Mouse (Mus musculus) gastrocnemius, adult 8-10 months (tissue): Measurements from ENCODE around the gene Tulp2. TPM values are rescaled to one million over a fixed set of nuclear protein-coding genes. Genes with fewer than 3 reads are reported as not detected.
A peak's percentile ranks its signal among the peaks of the same experiment; 100 is the strongest.
"Not testable (repeated sequence)": the region's sequence is repeated elsewhere in the genome, so short reads cannot be mapped to it uniquely, and the experiment has no call there.

Source experiments
- DNase-seq, 2 experiments: peaks; one replicate each; pipeline ENCODE4 v3.0.0; 2022; ENCODE audit warnings: low spot score in 2 of 2
- total RNA-seq, 4 experiments: library from RNA; stranded (reverse); gene quantifications; 2 replicates each; pipeline ENCODE4 v1.2.4; 2022

Tulp2 gene
- total RNA-seq, 4 experiments from 2014 or later: not detected

GRCm38 (mm10) chr7:45520605-45521004, 38.9 kb downstream of the Tulp2 start:
- DNase-seq: no peak

GRCm38 (mm10) chr7:45521728-45522184, 40.1 kb downstream of the Tulp2 start:
- DNase-seq: peak; percentile 78 to 83

GRCm38 (mm10) chr7:45522194-45522752, 40.6 kb downstream of the Tulp2 start:
- DNase-seq: no peak

- DNase-seq: no peak
These were observed 41.4 kb downstream of the Tulp2 start for GRCm38 (mm10) chr7:45522957-45523676.

- no peak for DNase-seq
These were observed 42.0 kb downstream of the Tulp2 start for GRCm38 (mm10) chr7:45523678-45524170.

GRCm38 (mm10) chr7:45524841-45525621, 43.4 kb downstream of the Tulp2 start:
- DNase-seq: peak in 1 of 2 experiments; percentile 27

GRCm38 (mm10) chr7:45525809-45526473, 44.3 kb downstream of the Tulp2 start, which contains the start of the genes Ppp1r15a and Plekha4:
Ppp1r15a (minus strand) TSS chr7:45526268.
Plekha4 (plus strand) TSS chr7:45526330.
- DNase-seq: peak; percentile 93 to 95

GRCm38 (mm10) chr7:45526474-45527120, 44.9 kb downstream of the Tulp2 start:
- DNase-seq: no peak

- not testable (repeated sequence) for DNase-seq
These were observed 45.5 kb downstream of the Tulp2 start for GRCm38 (mm10) chr7:45527169-45527568.

- DNase-seq: no peak
These were observed 47.8 kb downstream of the Tulp2 start for GRCm38 (mm10) chr7:45529461-45529860.

GRCm38 (mm10) chr7:45530643-45531042, 49.0 kb downstream of the Tulp2 start:
- DNase-seq: no peak

GRCm38 (mm10) chr7:45535676-45536075, 54.0 kb downstream of the Tulp2 start:
- DNase-seq: no peak

- DNase-seq: no peak
These were observed 55.9 kb downstream of the Tulp2 start for GRCm38 (mm10) chr7:45537602-45538001.

- no peak for DNase-seq
These were observed 56.7 kb downstream of the Tulp2 start for GRCm38 (mm10) chr7:45538163-45539041.

- no peak for DNase-seq
These were observed 57.4 kb downstream of the Tulp2 start for GRCm38 (mm10) chr7:45539095-45539494.

- no peak for DNase-seq
These were observed 58.5 kb downstream of the Tulp2 start for GRCm38 (mm10) chr7:45540213-45540612.

- no peak for DNase-seq
These were observed 62.8 kb downstream of the Tulp2 start for GRCm38 (mm10) chr7:45544525-45544924.

- DNase-seq: no peak
These were observed 68.2 kb downstream of the Tulp2 start for GRCm38 (mm10) chr7:45549641-45550436.
